Mouse (Mus musculus): Measurements from ENCODE around the gene Tpcn2. TPM values are rescaled to one million over a fixed set of nuclear protein-coding genes. Genes with fewer than 3 reads are reported as not detected.

Tpcn2 gene
- polyA plus RNA-seq, 1 experiment from 2014 or later, result 5.3 TPM

DNA sequence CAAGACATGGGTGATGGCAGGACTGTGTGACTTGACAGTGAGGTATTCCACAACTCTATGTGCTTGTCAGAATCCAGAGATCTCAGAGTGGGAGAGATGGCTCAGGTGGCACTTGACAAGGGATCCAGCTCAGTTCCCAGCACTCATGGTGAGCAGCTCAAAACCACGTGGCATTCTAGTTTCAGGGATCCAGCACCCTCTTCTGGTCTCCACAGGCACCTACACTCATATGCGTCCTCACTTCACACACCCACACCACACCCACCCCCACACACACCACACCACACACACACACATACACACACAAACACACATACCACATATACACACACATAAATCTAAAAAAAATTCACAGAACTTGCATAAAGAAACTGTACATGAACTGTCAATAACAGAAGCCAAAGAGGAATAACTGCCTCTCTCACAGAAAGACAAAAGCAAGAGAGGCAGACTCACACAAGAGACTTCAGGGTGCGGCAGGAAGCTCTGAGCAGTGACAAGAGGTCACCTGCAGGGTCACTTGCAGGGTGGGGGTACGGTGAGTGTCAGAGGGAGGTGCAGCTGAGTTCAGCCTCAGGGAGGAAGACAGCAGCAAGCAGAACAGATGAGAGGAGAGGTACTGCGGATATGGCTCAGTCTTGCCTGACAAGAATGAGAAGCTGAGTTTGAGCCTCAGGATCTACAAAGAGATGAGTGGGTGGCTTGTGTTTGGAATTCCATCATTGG is 135.7 kb downstream of the Tpcn2 start:
- 69% methylated on average over 5 of the region's 5 CpGs for WGBS
- no peak for TF ChIP-seq EP300 (optimal IDR thresholded peaks at IDR 0.05)
- no peak for TF ChIP-seq CTCF (IDR thresholded peaks at IDR 0.05; ENCODE audit: low read depth)
- DNase-seq (ENCODE audit: low spot score) (no peak), ATAC-seq (ENCODE audit: low FRiP score, low TSS enrichment) (no peak)
- Histone ChIP-seq H3K9ac (ENCODE audit: low read length) (no peak overlapping the region), H3K9me3 (ENCODE audit: control insufficient read depth, low read length) (no peaks in the 10 kb centered on the region), H3K36me3 (ENCODE audit: control insufficient read depth, insufficient read depth, low read length) (no peaks in the 10 kb centered on the region), H3K4me3 (ENCODE audit: low read depth, low read length) (no peak overlapping the region), H3K4me1 (replicated peaks; ENCODE audit: control insufficient read depth, insufficient read depth) (no peaks in the 10 kb centered on the region), H3K27me3 (ENCODE audit: control insufficient read depth, insufficient read depth, low read length) (no peaks in the 10 kb centered on the region), H3K27ac (replicated peaks) (no peak overlapping the region), H3K4me2 (replicated peaks; ENCODE audit: low read depth) (no peak overlapping the region)

DNA sequence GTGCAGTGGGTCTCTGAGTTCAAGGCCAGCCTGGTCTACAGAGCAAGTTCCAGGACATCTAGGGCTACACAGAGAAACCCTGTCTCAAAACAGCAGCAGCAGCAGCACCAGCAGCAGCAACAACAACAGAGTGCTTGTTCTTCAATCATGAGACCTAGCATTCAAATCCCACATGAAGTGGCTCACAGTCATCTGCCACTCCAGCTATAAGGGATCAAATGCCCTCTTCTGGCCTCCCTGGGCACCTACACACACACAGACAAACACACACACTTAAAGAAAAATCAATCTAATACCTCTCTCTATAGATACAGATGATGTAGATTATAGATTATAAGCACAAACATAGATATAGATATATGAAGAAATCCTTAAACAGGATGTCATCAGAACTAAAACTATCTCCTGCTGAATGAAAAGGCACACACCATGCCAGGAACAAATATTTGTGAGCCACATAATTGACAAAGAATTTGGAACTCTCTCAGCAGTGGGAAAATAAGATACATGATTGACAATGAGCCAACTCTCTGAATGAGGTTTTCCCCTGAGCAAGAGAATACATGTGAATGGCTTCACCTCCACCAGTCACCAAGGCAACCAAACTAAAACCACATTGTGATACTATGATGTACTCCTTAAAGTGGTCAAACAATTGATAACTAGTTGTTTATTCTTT is 137.4 kb downstream of the Tpcn2 start:
- no peaks in the 10 kb centered on the region for H3K9me3 ChIP-seq (ENCODE audit: control insufficient read depth, low read length)
- no peak for TF ChIP-seq EP300 (optimal IDR thresholded peaks at IDR 0.05)
- peak; percentile 46 for TF ChIP-seq CTCF (IDR thresholded peaks at IDR 0.05; ENCODE audit: low read depth)
- no peak overlapping the region for H3K4me2 ChIP-seq (replicated peaks; ENCODE audit: low read depth)
- no peaks in the 10 kb centered on the region for H3K4me1 ChIP-seq (replicated peaks; ENCODE audit: control insufficient read depth, insufficient read depth)
- DNase-seq (ENCODE audit: low spot score) (no peak), ATAC-seq (ENCODE audit: low FRiP score, low TSS enrichment) (peak; percentile 70; the same call in 1 of the 2 replicates)
- no peak overlapping the region for H3K9ac ChIP-seq (ENCODE audit: low read length)
- H3K4me3 ChIP-seq (ENCODE audit: low read depth, low read length), result no peak overlapping the region
- H3K27ac ChIP-seq (replicated peaks), result no peak overlapping the region
- no peaks in the 10 kb centered on the region for H3K27me3 ChIP-seq (ENCODE audit: control insufficient read depth, insufficient read depth, low read length)
- H3K36me3 ChIP-seq (ENCODE audit: control insufficient read depth, insufficient read depth, low read length), result no peaks in the 10 kb centered on the region

DNA sequence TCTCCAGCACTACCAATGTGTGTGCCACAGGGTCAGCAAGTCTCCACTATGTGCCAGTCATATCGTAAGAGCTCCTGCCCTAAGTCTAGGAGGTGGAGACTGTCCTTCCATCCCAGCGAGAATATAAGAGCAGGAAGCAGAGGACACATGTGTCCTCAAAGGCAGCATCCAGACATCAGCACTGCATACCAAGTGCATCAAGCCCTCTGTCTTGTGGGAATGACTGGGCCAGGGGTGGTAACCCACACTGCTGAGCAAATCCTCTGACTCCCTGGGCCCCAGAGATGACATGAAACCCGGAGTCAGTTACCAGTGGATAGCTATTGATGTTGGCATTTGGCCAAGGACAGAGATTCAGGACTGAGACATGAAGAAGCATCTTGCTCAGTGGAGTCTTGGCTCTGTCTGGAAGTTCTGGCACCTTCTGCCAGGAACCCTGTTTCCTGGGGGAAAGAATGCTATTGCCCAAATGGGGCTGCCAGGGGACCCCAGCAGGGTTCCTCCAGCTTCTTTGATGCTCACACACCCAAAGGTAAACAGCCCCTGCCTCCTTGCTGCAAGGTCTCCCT is 140.2 kb downstream of the Tpcn2 start:
- DNase-seq (ENCODE audit: low spot score), result no peak
- 58% methylated on average over 3 of the region's 3 CpGs for WGBS
- Histone ChIP-seq H3K9me3 (ENCODE audit: control insufficient read depth, low read length) (0 out of 2 replicates have a peak, but pooled peaks cover 4% of the 10 kb centered on the region), H3K36me3 (ENCODE audit: control insufficient read depth, insufficient read depth, low read length) (no peaks in the 10 kb centered on the region), H3K4me3 (ENCODE audit: low read depth, low read length) (no peak overlapping the region), H3K9ac (ENCODE audit: low read length) (no peak overlapping the region), H3K4me1 (replicated peaks; ENCODE audit: control insufficient read depth, insufficient read depth) (no peaks in the 10 kb centered on the region), H3K4me2 (replicated peaks; ENCODE audit: low read depth) (no peak overlapping the region), H3K27me3 (ENCODE audit: control insufficient read depth, insufficient read depth, low read length) (no peaks in the 10 kb centered on the region), H3K27ac (replicated peaks) (no peak overlapping the region)
- TF ChIP-seq CTCF (IDR thresholded peaks at IDR 0.05; ENCODE audit: low read depth), result no peak
- TF ChIP-seq EP300 (optimal IDR thresholded peaks at IDR 0.05), result no peak
- ATAC-seq (ENCODE audit: low FRiP score, low TSS enrichment), result no peak

DNA sequence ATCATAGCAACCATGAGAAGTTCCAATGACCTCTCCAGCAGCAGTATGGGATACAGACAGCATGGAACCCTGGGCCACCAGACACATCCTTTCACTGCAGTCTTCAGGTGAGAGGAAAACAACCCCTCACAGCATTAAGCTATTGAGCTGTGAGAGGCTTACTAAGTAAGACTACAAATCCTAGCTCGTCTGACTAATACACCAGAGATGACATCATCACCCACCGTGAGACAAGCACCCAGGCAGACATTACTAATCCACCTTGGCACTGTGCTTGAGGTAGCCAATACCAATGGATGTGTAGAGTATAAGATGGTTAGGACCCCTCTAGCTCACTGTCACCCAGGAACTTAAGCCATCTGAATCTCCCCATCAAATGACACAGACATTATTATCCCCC is 143.2 kb downstream of the Tpcn2 start:
- TF ChIP-seq CTCF (IDR thresholded peaks at IDR 0.05; ENCODE audit: low read depth), result no peak
- no peak for TF ChIP-seq EP300 (optimal IDR thresholded peaks at IDR 0.05)
- DNase-seq (ENCODE audit: low spot score), result no peak
- H3K4me2 ChIP-seq (replicated peaks; ENCODE audit: low read depth), result no peak overlapping the region
- H3K27ac ChIP-seq (replicated peaks), result no peak overlapping the region
- no peak for ATAC-seq (ENCODE audit: low FRiP score, low TSS enrichment)
- 0 out of 2 replicates have a peak, but pooled peaks cover 4% of the 10 kb centered on the region for H3K9me3 ChIP-seq (ENCODE audit: control insufficient read depth, low read length)
- H3K27me3 ChIP-seq (ENCODE audit: control insufficient read depth, insufficient read depth, low read length), result no peaks in the 10 kb centered on the region
- no peaks in the 10 kb centered on the region for H3K4me1 ChIP-seq (replicated peaks; ENCODE audit: control insufficient read depth, insufficient read depth)
- H3K4me3 ChIP-seq (ENCODE audit: low read depth, low read length), result no peak overlapping the region
- H3K36me3 ChIP-seq (ENCODE audit: control insufficient read depth, insufficient read depth, low read length), result no peaks in the 10 kb centered on the region
- no peak overlapping the region for H3K9ac ChIP-seq (ENCODE audit: low read length)
- WGBS, result 32% methylated on average over 2 of the region's 2 CpGs

GRCm38 (mm10) chr7:145139576-145139975 is 144.2 kb downstream of the Tpcn2 start:
- Histone ChIP-seq H3K9me3 (ENCODE audit: control insufficient read depth, low read length) (0 out of 2 replicates have a peak, but pooled peaks cover 4% of the 10 kb centered on the region), H3K27me3 (ENCODE audit: control insufficient read depth, insufficient read depth, low read length) (no peaks in the 10 kb centered on the region), H3K4me1 (replicated peaks; ENCODE audit: control insufficient read depth, insufficient read depth) (no peaks in the 10 kb centered on the region), H3K27ac (replicated peaks) (no peak overlapping the region), H3K4me3 (ENCODE audit: low read depth, low read length) (no peak overlapping the region), H3K9ac (ENCODE audit: low read length) (no peak overlapping the region), H3K4me2 (replicated peaks; ENCODE audit: low read depth) (no peak overlapping the region), H3K36me3 (ENCODE audit: control insufficient read depth, insufficient read depth, low read length) (no peaks in the 10 kb centered on the region)
- DNase-seq (ENCODE audit: low spot score) (no peak), ATAC-seq (ENCODE audit: low FRiP score, low TSS enrichment) (no peak)
- TF ChIP-seq EP300 (optimal IDR thresholded peaks at IDR 0.05) (no peak), CTCF (IDR thresholded peaks at IDR 0.05; ENCODE audit: low read depth) (no peak)
- 84% methylated on average over 3 of the region's 3 CpGs for WGBS

DNA sequence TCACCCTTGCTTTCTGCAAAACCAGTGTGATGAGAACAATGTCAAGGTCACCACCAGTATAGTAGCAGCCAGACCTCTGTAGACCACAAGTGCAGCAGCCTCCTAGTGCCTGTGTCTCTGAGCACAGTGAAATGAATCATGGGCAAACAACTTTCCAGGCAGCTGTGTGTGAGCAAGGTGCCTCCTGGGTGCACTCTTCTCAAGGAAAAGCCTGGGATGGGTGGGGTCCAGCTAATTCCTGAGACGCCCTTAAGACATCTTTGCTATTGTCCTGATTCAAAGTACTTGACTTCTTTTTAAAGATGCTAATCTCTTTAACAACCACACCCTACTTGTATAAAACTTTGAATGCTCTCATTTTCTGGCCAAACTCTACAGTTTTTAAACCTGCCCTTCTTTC is 144.7 kb downstream of the Tpcn2 start:
- Histone ChIP-seq H3K9ac (ENCODE audit: low read length) (no peak overlapping the region), H3K9me3 (ENCODE audit: control insufficient read depth, low read length) (0 out of 2 replicates have a peak, but pooled peaks cover 4% of the 10 kb centered on the region), H3K4me2 (replicated peaks; ENCODE audit: low read depth) (no peak overlapping the region), H3K36me3 (ENCODE audit: control insufficient read depth, insufficient read depth, low read length) (no peaks in the 10 kb centered on the region), H3K4me3 (ENCODE audit: low read depth, low read length) (no peak overlapping the region), H3K27me3 (ENCODE audit: control insufficient read depth, insufficient read depth, low read length) (no peaks in the 10 kb centered on the region), H3K4me1 (replicated peaks; ENCODE audit: control insufficient read depth, insufficient read depth) (no peaks in the 10 kb centered on the region), H3K27ac (replicated peaks) (no peak overlapping the region)
- ATAC-seq (ENCODE audit: low FRiP score, low TSS enrichment), result no peak; the same call in 1 of the 2 replicates
- 52% methylated on average over 1 of the region's 1 CpGs for WGBS
- no peak for TF ChIP-seq EP300 (optimal IDR thresholded peaks at IDR 0.05)
- 0 out of 2 replicates have a peak, but pooled peaks have one; percentile 10 for TF ChIP-seq CTCF (IDR thresholded peaks at IDR 0.05; ENCODE audit: low read depth)
- peak; percentile 34 for DNase-seq (ENCODE audit: low spot score)

Measured in stomach, postnatal 0 days (tissue).